ENCODE assay signal across 22 mouse cellular contexts in the genomic region with DNA sequence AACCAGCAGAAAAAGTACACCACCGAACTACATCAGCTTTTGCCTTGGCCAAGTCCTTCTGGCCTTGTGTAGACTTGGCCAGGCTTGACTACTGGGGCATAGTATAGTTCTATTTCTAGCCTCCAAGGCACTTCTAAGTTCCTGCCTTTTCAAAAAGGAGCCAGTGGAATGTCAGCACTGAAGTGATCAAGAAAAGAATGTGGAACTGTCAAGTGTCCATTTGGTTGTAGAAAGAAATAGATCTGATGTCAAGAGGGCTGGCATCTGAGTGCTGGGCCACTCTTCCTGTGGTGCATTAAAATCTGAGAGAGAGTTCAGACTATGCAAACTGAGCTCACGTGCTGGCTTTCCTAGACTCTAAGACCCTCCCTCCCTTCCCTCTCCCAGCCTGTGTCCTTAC. TPM values are rescaled to one million over a fixed set of nuclear protein-coding genes. Genes with fewer than 3 reads are reported as not detected.
A peak's percentile ranks its signal among the peaks of the same experiment; 100 is the strongest.
DNase-seq lines count a peak whose midpoint lies in the region; ATAC-seq lines count a peak whose summit lies in the region.
"Had no signal": no experiment of that assay in that cellular context is flagged by ENCODE, and none has a peak within 500 bp of the region (broad histone marks: within the 10 kb centered on the region; RNA-seq: fewer than 3 reads in every experiment).

No protein-coding gene starts in this region.

- H3K36me3 ChIP-seq in heart, embryonic 10.5 days = peaks cover 24% of the 10 kb centered on the region
- peaks cover 13% of the 10 kb centered on the region for H3K36me3 ChIP-seq in heart, embryonic 14.5 days (ENCODE audit: control insufficient read depth, insufficient read depth, low read length)
- H3K36me3 ChIP-seq in limb, embryonic 15.5 days = peaks cover 16% of the 10 kb centered on the region
- peaks cover 88% of the 10 kb centered on the region for H3K36me3 ChIP-seq in limb, embryonic 10.5 days

- H3K4me1 ChIP-seq in heart, embryonic 10.5 days = peaks cover 44% of the 10 kb centered on the region
- H3K4me1 ChIP-seq in heart, embryonic 14.5 days (ENCODE audit: control insufficient read depth in 2 of 2, insufficient read depth in 2 of 2, low read length in 2 of 2) = peaks cover 30 to 44% of the 10 kb centered on the region in 2 experiments
- 0 out of 2 replicates have a peak, but pooled peaks cover 2% of the 10 kb centered on the region for H3K4me1 ChIP-seq in limb, embryonic 15.5 days
- H3K4me1 ChIP-seq in limb, embryonic 10.5 days = no peaks in the 10 kb centered on the region
- H3K4me1 ChIP-seq: embryonic facial prominence, embryonic 12.5 days; forebrain, embryonic 12.5 days; hindbrain, embryonic 12.5 days had no signal

- peak; percentile 37; the same call in 1 of the 2 replicates for ATAC-seq in heart, embryonic 14.5 days (ENCODE audit: insufficient number of reproducible peaks, insufficient read depth, low FRiP score, low read depth)
- ATAC-seq in limb, embryonic 15.5 days (ENCODE audit: insufficient number of reproducible peaks, low FRiP score, low TSS enrichment, low read depth) = no peak
- ATAC-seq in erythroid progenitor cell, adult 5-6 weeks (replicated peaks; ENCODE audit: low FRiP score, poor library complexity, severe bottlenecking) = no peak
- ATAC-seq: CD4-positive, CD25-positive, alpha-beta regulatory T cell, adult 4 months; forebrain, embryonic 16.5 days; hindbrain, embryonic 16.5 days; inflammation-experienced regulatory T-cells, adult 6 months; intestine, postnatal 0 days had no signal

- H3K27me3 ChIP-seq in heart, embryonic 10.5 days (ENCODE audit: insufficient read depth, poor library complexity, severe bottlenecking) = no peaks in the 10 kb centered on the region
- no peaks in the 10 kb centered on the region for H3K27me3 ChIP-seq in heart, embryonic 14.5 days (ENCODE audit: control insufficient read depth, insufficient read depth, low read length)
- no peaks in the 10 kb centered on the region for H3K27me3 ChIP-seq in limb, embryonic 15.5 days
- H3K27me3 ChIP-seq in limb, embryonic 10.5 days (ENCODE audit: low read depth, poor library complexity, severe bottlenecking) = no peaks in the 10 kb centered on the region
- H3K27me3 ChIP-seq: embryonic facial prominence, embryonic 12.5 days; forebrain, embryonic 12.5 days; hindbrain, embryonic 12.5 days had no signal

- WGBS in heart, embryonic 10.5 days = 63% methylated on average over 2 of the region's 2 CpGs
- 33% methylated on average over 2 of the region's 2 CpGs for WGBS in heart, embryonic 14.5 days
- WGBS in limb, embryonic 15.5 days = 78% methylated on average over 2 of the region's 2 CpGs
- 83% methylated on average over 2 of the region's 2 CpGs for WGBS in limb, embryonic 10.5 days

- no peak for DNase-seq in heart, embryonic 10.5 days (ENCODE audit: low spot score)
- DNase-seq in heart, adult 8-10 months (ENCODE audit: low spot score) = no peak
- DNase-seq in heart, postnatal 14 days = no peak
- no peak for DNase-seq in limb, embryonic 10.5 days (ENCODE audit: low spot score)
- DNase-seq: adrenal gland, postnatal 14 days; B cell, adult 2 months; cerebellum, adult 11-12 months; cerebellum, adult 9-10 months; cerebellum, postnatal 25 days; gastrocnemius, postnatal 10 days; kidney, adult 8-10 months had no signal

- intact Hi-C loops in heart, postnatal 14 days (cut with DNase I) = no loop called here

- no peak overlapping the region for H3K4me2 ChIP-seq in heart, embryonic 14.5 days (ENCODE audit: low read length)
- H3K4me2 ChIP-seq in limb, embryonic 15.5 days = no peak overlapping the region
- H3K4me2 ChIP-seq: embryonic facial prominence, embryonic 12.5 days; forebrain, embryonic 12.5 days; hindbrain, embryonic 12.5 days had no signal

- H3K9me3 ChIP-seq in heart, embryonic 10.5 days = no peaks in the 10 kb centered on the region
- no peaks in the 10 kb centered on the region for H3K9me3 ChIP-seq in heart, embryonic 14.5 days (ENCODE audit: control insufficient read depth, low read length)
- H3K9me3 ChIP-seq in limb, embryonic 15.5 days = no peaks in the 10 kb centered on the region
- no peaks in the 10 kb centered on the region for H3K9me3 ChIP-seq in limb, embryonic 10.5 days (replicated peaks)
- H3K9me3 ChIP-seq: embryonic facial prominence, embryonic 12.5 days; forebrain, embryonic 12.5 days; hindbrain, embryonic 12.5 days had no signal

- no peak overlapping the region for H3K9ac ChIP-seq in heart, embryonic 14.5 days (ENCODE audit: low read length)
- H3K9ac ChIP-seq in limb, embryonic 15.5 days = no peak overlapping the region
- H3K9ac ChIP-seq: embryonic facial prominence, embryonic 12.5 days; forebrain, embryonic 12.5 days; hindbrain, embryonic 12.5 days had no signal

- H3K4me3 ChIP-seq in heart, embryonic 10.5 days = no peak overlapping the region
- H3K4me3 ChIP-seq in heart, embryonic 14.5 days (ENCODE audit: control insufficient read depth in 1 of 2, insufficient read depth in 1 of 2, low read depth in 1 of 2, low read length in 2 of 2) = no peak overlapping the region
- no peak overlapping the region for H3K4me3 ChIP-seq in limb, embryonic 15.5 days
- H3K4me3 ChIP-seq in limb, embryonic 10.5 days = no peak overlapping the region
- H3K4me3 ChIP-seq: embryonic facial prominence, embryonic 12.5 days; forebrain, embryonic 12.5 days; hindbrain, embryonic 12.5 days had no signal

- H3K27ac ChIP-seq in heart, embryonic 10.5 days = peak overlapping the region; percentile 72; the same call in 1 of the 2 replicates
- H3K27ac ChIP-seq in heart, embryonic 14.5 days (replicated peaks in 1 of 2; ENCODE audit: control insufficient read depth in 1 of 2, insufficient read depth in 1 of 2, low read depth in 2 of 2, low read length in 2 of 2) = peak overlapping the region; percentile 47 to 86
- H3K27ac ChIP-seq in limb, embryonic 15.5 days = 0 out of 2 replicates have a peak overlapping the region, but pooled peaks have one; percentile 0
- no peak overlapping the region for H3K27ac ChIP-seq in limb, embryonic 10.5 days
- H3K27ac ChIP-seq: embryonic facial prominence, embryonic 12.5 days; forebrain, embryonic 12.5 days; hindbrain, embryonic 12.5 days had no signal

RNA-seq across cellular contexts. Expression of a gene that starts 10.2 kb away (rescaled TPM):
- 964 and 1,128 TPM in 2 replicates for polyA plus RNA-seq in heart, embryonic 10.5 days (2016; fragmentation: Nextera tagmentation; extraction: Ambion mirVana)
- total RNA-seq in heart, adult 8-10 months (2022) = 1,000 to 10,000 TPM; 1,172 to 1,307 (median 1,221) TPM
- polyA plus RNA-seq in heart, embryonic 14.5 days (2014; fragmentation: Nextera tagmentation; extraction: Ambion mirVana) = 1,524 and 1,578 TPM in 2 replicates
- total RNA-seq in heart, postnatal 14 days (2021) = 1,000 to 10,000 TPM; 1,353 to 1,383 TPM
- 2,137 and 2,166 TPM in 2 replicates for polyA plus RNA-seq in limb, embryonic 15.5 days (2015; fragmentation: Nextera tagmentation; extraction: Ambion mirVana)
- 1,045 and 1,269 TPM in 2 replicates for polyA plus RNA-seq in limb, embryonic 10.5 days (2016; fragmentation: Nextera tagmentation; extraction: Ambion mirVana)
- 338 and 377 TPM in 2 replicates for total RNA-seq in erythroid progenitor cell, adult 5-6 weeks (2015; ENCODE audit: low replicate concordance)
- 196 and 201 TPM in 2 replicates for total RNA-seq in erythroid progenitor cell, adult 5-6 weeks (2017; ENCODE audit: low replicate concordance)
